Mouse (Mus musculus): ENCODE measurements around the gene A730009L09Rik. TPM values are rescaled to one million over a fixed set of nuclear protein-coding genes. Genes with fewer than 3 reads are reported as not detected.

Gene A730009L09Rik
- polyA plus RNA-seq, 1 experiment from 2014 or later, result not detected

DNA sequence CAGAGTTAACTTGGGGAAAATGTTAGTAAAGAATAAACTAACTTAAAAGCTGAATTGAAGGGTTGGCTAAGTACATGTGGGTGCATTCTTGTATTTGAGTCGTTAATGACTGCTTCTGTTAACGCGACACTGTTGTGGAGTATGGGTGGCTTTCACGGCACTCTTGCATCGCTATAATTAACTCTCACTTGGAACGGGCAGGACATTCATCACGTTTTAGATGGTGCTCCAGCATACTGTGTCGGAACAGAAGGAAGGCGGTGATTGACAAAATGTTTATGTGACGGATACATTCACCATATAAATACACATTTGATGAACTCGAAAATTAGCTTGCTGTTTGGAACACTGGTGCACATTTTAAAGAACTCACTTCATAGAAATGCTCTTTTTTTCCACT lies 29.0 kb upstream of the A730009L09Rik start:
- no peaks in the 10 kb centered on the region for H3K4me1 ChIP-seq (replicated peaks; ENCODE audit: control insufficient read depth, insufficient read depth, low read length)
- DNase-seq (ENCODE audit: low spot score) (no peak), ATAC-seq (replicated peaks; ENCODE audit: low FRiP score) (no peak)
- H3K9ac ChIP-seq (ENCODE audit: low read depth, low read length), result no peak overlapping the region
- no peaks in the 10 kb centered on the region for H3K36me3 ChIP-seq (ENCODE audit: control insufficient read depth, insufficient read depth, low read length)
- H3K27me3 ChIP-seq (replicated peaks; ENCODE audit: control insufficient read depth, insufficient read depth, low read length), result no peaks in the 10 kb centered on the region
- no peaks in the 10 kb centered on the region for H3K9me3 ChIP-seq (ENCODE audit: control insufficient read depth, low read length)
- no peak overlapping the region for H3K27ac ChIP-seq (ENCODE audit: low read depth, low read length)
- 81% methylated on average over 11 of the region's 11 CpGs for WGBS
- no peak overlapping the region for H3K4me3 ChIP-seq (ENCODE audit: low read depth, low read length)
- H3K4me2 ChIP-seq, result no peak overlapping the region

DNA sequence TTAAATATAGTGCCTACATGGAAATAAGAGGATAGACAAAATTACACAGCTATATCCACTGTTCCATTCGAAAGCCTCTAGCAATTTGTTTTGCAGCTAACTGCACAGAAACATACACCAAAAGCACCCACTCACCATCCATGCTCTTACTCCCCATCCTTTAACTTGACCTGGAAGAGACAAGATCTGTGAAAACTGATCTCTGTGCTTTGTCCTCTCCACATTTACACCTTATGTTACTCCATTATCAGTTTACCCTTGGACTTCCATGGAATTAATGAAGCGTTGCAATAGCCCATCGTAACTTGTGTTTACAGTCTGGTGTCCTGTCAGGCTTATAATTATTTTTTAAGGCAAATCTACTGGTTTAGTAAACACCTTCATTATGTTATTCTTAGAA lies 20.1 kb upstream of the A730009L09Rik start:
- no peaks in the 10 kb centered on the region for H3K27me3 ChIP-seq (replicated peaks; ENCODE audit: control insufficient read depth, insufficient read depth, low read length)
- ATAC-seq (replicated peaks; ENCODE audit: low FRiP score) (no peak), DNase-seq (ENCODE audit: low spot score) (no peak)
- no peak overlapping the region for H3K4me2 ChIP-seq
- H3K9ac ChIP-seq (ENCODE audit: low read depth, low read length), result no peak overlapping the region
- H3K4me3 ChIP-seq (ENCODE audit: low read depth, low read length), result no peak overlapping the region
- H3K9me3 ChIP-seq (ENCODE audit: control insufficient read depth, low read length), result no peaks in the 10 kb centered on the region
- no peaks in the 10 kb centered on the region for H3K4me1 ChIP-seq (replicated peaks; ENCODE audit: control insufficient read depth, insufficient read depth, low read length)
- 78% methylated on average over 3 of the region's 3 CpGs for WGBS
- H3K27ac ChIP-seq (ENCODE audit: low read depth, low read length), result no peak overlapping the region
- no peaks in the 10 kb centered on the region for H3K36me3 ChIP-seq (ENCODE audit: control insufficient read depth, insufficient read depth, low read length)

DNA sequence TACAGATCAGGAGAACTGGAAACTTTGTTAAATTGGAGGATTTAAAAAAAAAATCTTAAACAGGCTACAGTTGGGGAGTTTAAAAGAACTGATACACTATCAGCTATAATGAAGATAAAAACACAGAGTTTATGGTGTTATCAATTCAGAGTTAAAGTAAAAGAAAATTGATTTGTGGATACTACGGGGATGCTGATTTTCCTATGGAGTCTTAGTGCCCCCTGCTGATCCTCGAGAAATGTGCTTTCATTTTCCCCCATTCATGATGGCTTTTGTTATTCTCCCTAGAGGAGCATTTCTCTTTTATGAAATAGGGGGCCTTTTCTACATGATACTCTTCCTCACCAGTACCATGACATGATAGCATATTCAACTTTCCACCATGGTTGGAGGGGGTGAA lies 19.5 kb upstream of the A730009L09Rik start:
- Histone ChIP-seq H3K27ac (ENCODE audit: low read depth, low read length) (no peak overlapping the region), H3K4me3 (ENCODE audit: low read depth, low read length) (no peak overlapping the region), H3K9ac (ENCODE audit: low read depth, low read length) (no peak overlapping the region), H3K36me3 (ENCODE audit: control insufficient read depth, insufficient read depth, low read length) (no peaks in the 10 kb centered on the region), H3K9me3 (ENCODE audit: control insufficient read depth, low read length) (no peaks in the 10 kb centered on the region), H3K4me1 (replicated peaks; ENCODE audit: control insufficient read depth, insufficient read depth, low read length) (no peaks in the 10 kb centered on the region), H3K4me2 (no peak overlapping the region), H3K27me3 (replicated peaks; ENCODE audit: control insufficient read depth, insufficient read depth, low read length) (no peaks in the 10 kb centered on the region)
- 59% methylated on average over 2 of the region's 2 CpGs for WGBS
- no peak for DNase-seq (ENCODE audit: low spot score)
- ATAC-seq (replicated peaks; ENCODE audit: low FRiP score), result no peak

DNA sequence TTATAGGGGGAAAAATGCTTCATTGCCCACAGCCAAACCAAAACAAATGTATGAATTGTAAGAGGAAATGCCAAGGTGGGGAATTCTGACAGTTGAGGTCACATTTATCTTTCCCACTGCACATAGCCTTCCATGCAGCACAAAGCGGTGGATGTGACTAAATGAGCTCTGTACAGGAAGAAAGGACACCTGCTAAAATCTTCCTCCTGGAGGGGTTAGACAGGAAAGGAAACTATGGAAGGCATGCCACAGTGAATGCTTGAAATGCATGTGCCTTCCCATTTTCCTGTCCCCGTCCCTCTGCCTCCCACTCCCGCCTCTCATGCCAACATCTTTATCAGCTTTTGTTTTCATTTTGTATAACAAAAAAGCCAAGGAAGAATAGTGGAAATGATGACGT lies 7.2 kb upstream of the A730009L09Rik start:
- no peaks in the 10 kb centered on the region for H3K4me1 ChIP-seq (replicated peaks; ENCODE audit: control insufficient read depth, insufficient read depth, low read length)
- H3K4me2 ChIP-seq, result no peak overlapping the region
- no peaks in the 10 kb centered on the region for H3K36me3 ChIP-seq (ENCODE audit: control insufficient read depth, insufficient read depth, low read length)
- no peak overlapping the region for H3K9ac ChIP-seq (ENCODE audit: low read depth, low read length)
- no peaks in the 10 kb centered on the region for H3K9me3 ChIP-seq (ENCODE audit: control insufficient read depth, low read length)
- DNase-seq (ENCODE audit: low spot score) (no peak), ATAC-seq (replicated peaks; ENCODE audit: low FRiP score) (no peak)
- no peak overlapping the region for H3K27ac ChIP-seq (ENCODE audit: low read depth, low read length)
- no peaks in the 10 kb centered on the region for H3K27me3 ChIP-seq (replicated peaks; ENCODE audit: control insufficient read depth, insufficient read depth, low read length)
- H3K4me3 ChIP-seq (ENCODE audit: low read depth, low read length), result no peak overlapping the region
- WGBS, result 74% methylated on average over 4 of the region's 4 CpGs

DNA sequence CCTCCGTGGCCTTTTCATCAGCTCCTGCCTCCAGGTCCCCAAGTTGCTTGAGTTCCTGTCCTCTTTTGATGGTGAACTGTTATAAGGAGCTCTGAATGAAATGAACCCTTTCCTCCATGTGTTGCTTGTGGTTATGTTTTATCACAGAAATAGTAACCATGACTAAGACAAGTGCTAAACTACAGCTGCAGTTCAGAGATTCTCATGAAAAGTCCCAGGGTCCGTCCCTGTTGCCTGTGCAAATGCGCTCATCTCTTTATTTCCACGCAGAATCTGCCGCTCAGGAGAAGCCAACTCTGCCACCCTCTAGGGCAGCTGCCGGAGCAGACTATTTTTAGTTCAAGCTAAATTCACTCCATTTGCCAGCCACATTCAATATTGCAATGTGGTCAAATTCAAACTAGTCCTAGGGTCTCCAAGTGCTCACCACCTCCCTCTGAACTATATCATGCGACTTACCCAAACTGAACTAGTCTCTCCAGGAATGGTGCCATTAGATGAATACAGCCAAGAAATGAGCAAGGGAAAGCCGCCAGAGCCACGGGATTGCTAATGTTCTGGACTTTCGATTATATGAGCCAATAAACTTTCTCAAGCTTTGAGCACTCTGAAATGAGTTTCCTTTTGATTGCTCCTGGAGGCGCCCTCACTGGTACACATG lies 7.2 kb downstream of the A730009L09Rik start:
- H3K4me1 ChIP-seq (replicated peaks; ENCODE audit: control insufficient read depth, insufficient read depth, low read length), result no peaks in the 10 kb centered on the region
- ATAC-seq (replicated peaks; ENCODE audit: low FRiP score), result no peak
- no peak for DNase-seq (ENCODE audit: low spot score)
- WGBS, result 89% methylated on average over 11 of the region's 11 CpGs
- no peaks in the 10 kb centered on the region for H3K36me3 ChIP-seq (ENCODE audit: control insufficient read depth, insufficient read depth, low read length)
- H3K4me3 ChIP-seq (ENCODE audit: low read depth, low read length), result no peak overlapping the region
- no peak overlapping the region for H3K4me2 ChIP-seq
- no peaks in the 10 kb centered on the region for H3K27me3 ChIP-seq (replicated peaks; ENCODE audit: control insufficient read depth, insufficient read depth, low read length)
- no peak overlapping the region for H3K27ac ChIP-seq (ENCODE audit: low read depth, low read length)
- H3K9me3 ChIP-seq (ENCODE audit: control insufficient read depth, low read length), result no peaks in the 10 kb centered on the region
- H3K9ac ChIP-seq (ENCODE audit: low read depth, low read length), result no peak overlapping the region

DNA sequence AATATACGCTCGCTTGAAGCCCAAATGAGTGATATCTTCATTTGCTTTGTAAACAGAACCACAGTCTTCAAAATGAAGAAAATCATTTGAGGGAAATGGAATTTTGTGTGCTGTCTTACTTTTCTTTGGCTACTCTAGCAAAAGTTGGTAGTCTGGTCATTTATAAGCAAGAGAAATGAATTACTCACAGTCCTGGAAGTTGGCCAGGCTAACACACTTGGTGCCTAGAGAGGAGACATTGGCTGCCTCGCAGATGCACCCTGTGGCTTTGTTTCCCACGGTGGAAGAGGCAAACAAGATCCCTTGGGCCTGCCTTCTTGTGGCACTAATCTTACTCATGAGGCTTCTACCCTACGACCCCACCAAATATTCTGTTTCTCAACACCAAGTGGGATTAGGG lies 8.1 kb downstream of the A730009L09Rik start:
- Histone ChIP-seq H3K9me3 (ENCODE audit: control insufficient read depth, low read length) (no peaks in the 10 kb centered on the region), H3K27me3 (replicated peaks; ENCODE audit: control insufficient read depth, insufficient read depth, low read length) (no peaks in the 10 kb centered on the region), H3K4me3 (ENCODE audit: low read depth, low read length) (no peak overlapping the region), H3K4me1 (replicated peaks; ENCODE audit: control insufficient read depth, insufficient read depth, low read length) (no peaks in the 10 kb centered on the region), H3K4me2 (no peak overlapping the region), H3K36me3 (ENCODE audit: control insufficient read depth, insufficient read depth, low read length) (no peaks in the 10 kb centered on the region), H3K9ac (ENCODE audit: low read depth, low read length) (no peak overlapping the region), H3K27ac (ENCODE audit: low read depth, low read length) (no peak overlapping the region)
- WGBS, result 74% methylated on average over 5 of the region's 5 CpGs
- ATAC-seq (replicated peaks; ENCODE audit: low FRiP score) (no peak), DNase-seq (ENCODE audit: low spot score) (no peak)

DNA sequence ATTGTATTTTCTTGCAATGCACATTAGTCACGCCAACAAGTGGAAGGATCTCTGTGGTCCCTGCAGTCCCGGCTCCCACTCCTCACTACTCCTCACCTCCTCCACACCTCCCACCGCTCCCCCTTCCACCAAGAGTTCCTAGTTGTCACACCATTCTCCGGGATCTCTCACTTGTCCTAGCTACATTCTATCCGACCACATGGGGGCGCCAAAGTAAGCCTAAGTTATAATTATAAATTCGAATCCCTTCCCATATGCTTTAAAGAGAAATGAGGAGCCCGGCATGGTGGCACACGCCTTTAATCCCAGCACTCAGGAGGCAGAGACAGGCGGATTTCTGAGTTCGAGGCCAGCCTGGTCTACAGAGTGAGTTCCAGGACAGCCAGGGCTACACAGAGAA lies 12.5 kb downstream of the A730009L09Rik start:
- Histone ChIP-seq H3K4me2 (no peak overlapping the region), H3K27ac (ENCODE audit: low read depth, low read length) (no peak overlapping the region), H3K4me1 (replicated peaks; ENCODE audit: control insufficient read depth, insufficient read depth, low read length) (no peaks in the 10 kb centered on the region), H3K36me3 (ENCODE audit: control insufficient read depth, insufficient read depth, low read length) (no peaks in the 10 kb centered on the region), H3K27me3 (replicated peaks; ENCODE audit: control insufficient read depth, insufficient read depth, low read length) (no peaks in the 10 kb centered on the region), H3K9me3 (ENCODE audit: control insufficient read depth, low read length) (no peaks in the 10 kb centered on the region), H3K9ac (ENCODE audit: low read depth, low read length) (no peak overlapping the region), H3K4me3 (ENCODE audit: low read depth, low read length) (no peak overlapping the region)
- ATAC-seq (replicated peaks; ENCODE audit: low FRiP score) (no peak), DNase-seq (ENCODE audit: low spot score) (no peak)
- 48% methylated on average over 11 of the region's 11 CpGs for WGBS

DNA sequence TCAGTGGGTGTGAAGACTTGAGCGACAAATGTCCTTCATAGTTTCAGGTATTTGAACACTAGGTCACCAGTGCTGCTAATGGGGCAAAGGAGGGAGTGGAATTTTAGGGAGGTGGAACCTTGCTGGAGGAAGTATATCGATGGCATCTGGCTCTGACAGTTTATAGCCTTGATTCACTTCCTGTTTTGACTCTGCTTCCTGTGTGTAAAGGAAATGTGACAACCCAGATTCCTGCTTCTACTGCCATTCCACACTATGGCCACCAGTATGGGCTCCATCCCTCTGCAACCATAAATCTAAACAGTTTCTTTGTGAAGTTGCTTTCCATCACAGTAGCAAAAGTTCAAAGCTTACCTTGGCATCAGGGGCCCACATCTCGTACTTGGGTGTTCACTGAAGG lies 17.9 kb downstream of the A730009L09Rik start:
- DNase-seq (ENCODE audit: low spot score), result no peak
- ATAC-seq (replicated peaks; ENCODE audit: low FRiP score), result no peak
- no peak overlapping the region for H3K9ac ChIP-seq (ENCODE audit: low read depth, low read length)
- H3K27ac ChIP-seq (ENCODE audit: low read depth, low read length), result no peak overlapping the region
- no peak overlapping the region for H3K4me3 ChIP-seq (ENCODE audit: low read depth, low read length)
- no peaks in the 10 kb centered on the region for H3K27me3 ChIP-seq (replicated peaks; ENCODE audit: control insufficient read depth, insufficient read depth, low read length)
- H3K4me1 ChIP-seq (replicated peaks; ENCODE audit: control insufficient read depth, insufficient read depth, low read length), result no peaks in the 10 kb centered on the region
- WGBS, result 72% methylated on average over 3 of the region's 3 CpGs
- H3K36me3 ChIP-seq (ENCODE audit: control insufficient read depth, insufficient read depth, low read length), result no peaks in the 10 kb centered on the region
- no peaks in the 10 kb centered on the region for H3K9me3 ChIP-seq (ENCODE audit: control insufficient read depth, low read length)
- H3K4me2 ChIP-seq, result no peak overlapping the region

DNA sequence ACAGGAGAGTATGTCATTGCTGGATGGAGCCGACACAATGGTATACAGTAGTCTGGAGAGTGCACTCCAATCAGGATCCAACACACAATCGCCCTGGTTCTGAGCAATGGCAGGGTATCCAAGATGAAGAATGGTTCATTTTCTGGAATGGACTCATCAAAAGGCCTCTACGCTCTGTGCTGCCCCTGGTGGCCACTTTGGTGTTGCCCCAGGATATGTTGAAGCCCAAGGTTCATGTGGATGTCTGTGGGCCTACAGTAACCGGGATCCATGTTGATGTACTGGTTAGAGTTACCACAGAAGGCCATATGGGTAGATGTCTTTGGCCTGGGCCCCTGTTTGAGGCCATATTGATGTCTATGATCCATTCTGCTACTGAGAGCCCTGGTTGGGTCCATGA lies 31.1 kb downstream of the A730009L09Rik start:
- Histone ChIP-seq H3K4me3 (ENCODE audit: low read depth, low read length) (no peak overlapping the region), H3K4me1 (replicated peaks; ENCODE audit: control insufficient read depth, insufficient read depth, low read length) (no peaks in the 10 kb centered on the region), H3K27me3 (replicated peaks; ENCODE audit: control insufficient read depth, insufficient read depth, low read length) (no peaks in the 10 kb centered on the region), H3K36me3 (ENCODE audit: control insufficient read depth, insufficient read depth, low read length) (no peaks in the 10 kb centered on the region), H3K9me3 (ENCODE audit: control insufficient read depth, low read length) (no peaks in the 10 kb centered on the region), H3K4me2 (no peak overlapping the region), H3K27ac (ENCODE audit: low read depth, low read length) (no peak overlapping the region), H3K9ac (ENCODE audit: low read depth, low read length) (no peak overlapping the region)
- ATAC-seq (replicated peaks; ENCODE audit: low FRiP score), result no peak
- DNase-seq (ENCODE audit: low spot score), result no peak
- WGBS, result 86% methylated on average over 4 of the region's 4 CpGs

Measured in liver, embryonic 11.5 days (tissue).